Mouse (Mus musculus): ENCODE data around the gene Ak2. TPM values are rescaled to one million over a fixed set of nuclear protein-coding genes. Genes with fewer than 3 reads are reported as not detected.

Gene Ak2
- polyA plus RNA-seq, 1 experiment from 2014 or later = 106 TPM

Other genes starting within 250 kb of the Ak2 start
- gene A3galt2, start 236.6 kb upstream of the Ak2 start, polyA plus RNA-seq (2015; fragmentation: Nextera tagmentation; extraction: Ambion mirVana) = 0.02 TPM in 1 of 2 replicates, not detected in the other
- 4.8 and 5.2 TPM in 2 replicates for gene Zfp362, start 185.9 kb upstream of the Ak2 start, polyA plus RNA-seq (2015; fragmentation: Nextera tagmentation; extraction: Ambion mirVana)
- gene Trim62, start 108.4 kb upstream of the Ak2 start, polyA plus RNA-seq (2015; fragmentation: Nextera tagmentation; extraction: Ambion mirVana) = 0.11 and 0.15 TPM in 2 replicates
- gene Azin2, start 29.5 kb upstream of the Ak2 start, polyA plus RNA-seq (2015; fragmentation: Nextera tagmentation; extraction: Ambion mirVana) = 0.71 and 0.76 TPM in 2 replicates
- 3.9 and 4.4 TPM in 2 replicates for gene Rnf19b, start 66.3 kb downstream of the Ak2 start, polyA plus RNA-seq (2015; fragmentation: Nextera tagmentation; extraction: Ambion mirVana)
- gene Tmem54, start 113.6 kb downstream of the Ak2 start, polyA plus RNA-seq (2015; fragmentation: Nextera tagmentation; extraction: Ambion mirVana) = 0.58 and 1.7 TPM in 2 replicates
- gene Hpca, start 130.1 kb downstream of the Ak2 start, polyA plus RNA-seq (2015; fragmentation: Nextera tagmentation; extraction: Ambion mirVana) = 0.27 and 0.37 TPM in 2 replicates
- 0.44 and 0.71 TPM in 2 replicates for gene Fndc5, start 145.0 kb downstream of the Ak2 start, polyA plus RNA-seq (2015; fragmentation: Nextera tagmentation; extraction: Ambion mirVana)
- 6.1 and 6.3 TPM in 2 replicates for gene S100pbp, start 197.8 kb downstream of the Ak2 start, polyA plus RNA-seq (2015; fragmentation: Nextera tagmentation; extraction: Ambion mirVana)
- 56.4 and 61.8 TPM in 2 replicates for gene Yars, start 197.8 kb downstream of the Ak2 start, polyA plus RNA-seq (2015; fragmentation: Nextera tagmentation; extraction: Ambion mirVana)